Mouse (Mus musculus): ENCODE data around the gene Kansl1.
"Not testable (repeated sequence)": the region's sequence is repeated elsewhere in the genome, so short reads cannot be mapped to it uniquely, and the experiment has no call there.

Gene Kansl1

GRCm38 (mm10) chr11:104468751-104469268, at the start of gene Kansl1:
Kansl1 (minus strand) TSS chr11:104468861.
- peak; percentile 34 for DNase-seq

DNA sequence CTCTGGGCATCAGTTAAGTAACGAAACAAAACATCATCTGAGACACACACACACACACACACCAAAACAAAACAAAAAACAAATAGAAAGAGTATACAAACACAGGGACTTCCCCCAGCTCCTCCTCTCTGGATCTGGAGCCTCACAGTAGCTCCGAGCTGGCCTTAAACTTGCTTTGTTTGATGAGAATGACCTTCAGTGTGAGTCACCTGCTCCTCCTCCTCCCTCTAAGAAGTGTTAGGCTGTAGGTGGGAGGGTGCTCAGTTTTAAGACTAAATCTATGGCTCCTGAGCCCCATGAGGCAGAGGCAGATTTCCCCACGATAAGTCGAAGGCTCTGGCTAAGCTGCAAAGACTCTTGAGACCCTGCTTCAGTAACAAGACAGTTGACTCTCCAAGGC, 43.8 kb upstream of the Kansl1 start:
- DNase-seq, result no peak

DNA sequence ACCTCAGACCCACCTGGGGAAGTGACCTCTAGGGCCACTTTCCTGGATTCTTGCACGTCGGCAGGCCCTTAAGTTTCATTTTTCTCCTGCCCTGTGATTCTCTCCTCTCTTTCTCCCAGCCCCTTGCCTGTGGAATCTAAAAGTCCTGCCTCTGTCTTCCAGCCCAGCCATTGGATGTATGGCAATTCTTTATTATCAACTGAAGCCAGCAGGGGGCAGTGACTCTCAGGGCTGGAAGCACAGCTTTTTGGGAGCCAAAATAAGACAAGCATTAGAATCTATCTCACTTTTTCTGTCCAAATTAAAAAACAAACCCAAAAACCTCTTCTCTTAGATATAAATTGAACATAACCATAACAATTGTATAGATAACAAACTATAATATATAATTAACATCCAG, 41.9 kb upstream of the Kansl1 start:
- no peak for DNase-seq

GRCm38 (mm10) chr11:104508455-104508854, 39.8 kb upstream of the Kansl1 start:
- no peak for DNase-seq

- DNase-seq, result no peak
Measured at GRCm38 (mm10) chr11:104488292-104488691, 19.6 kb upstream of the Kansl1 start.

- no peak for DNase-seq
Measured at GRCm38 (mm10) chr11:104481971-104482370, 13.3 kb upstream of the Kansl1 start.

DNA sequence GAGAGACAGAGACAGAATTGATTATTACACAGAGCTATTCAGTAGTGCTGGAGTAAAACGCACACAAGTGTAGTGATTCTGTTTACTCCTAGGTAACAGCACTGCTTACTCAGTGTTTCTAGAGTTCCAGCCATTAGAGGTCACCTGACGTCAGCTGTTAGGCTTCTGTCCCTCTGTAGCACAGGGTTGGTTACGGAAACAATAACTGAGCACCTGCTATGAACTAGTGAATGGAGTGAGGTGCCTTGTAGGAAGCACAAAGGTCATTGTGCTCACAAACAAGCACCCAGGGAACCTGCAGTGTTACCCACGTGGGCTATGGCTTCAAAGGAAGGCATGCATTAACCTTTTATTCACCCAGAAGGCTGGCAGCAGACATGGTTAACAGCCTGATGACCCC, 10.8 kb upstream of the Kansl1 start:
- DNase-seq, result no peak

DNA sequence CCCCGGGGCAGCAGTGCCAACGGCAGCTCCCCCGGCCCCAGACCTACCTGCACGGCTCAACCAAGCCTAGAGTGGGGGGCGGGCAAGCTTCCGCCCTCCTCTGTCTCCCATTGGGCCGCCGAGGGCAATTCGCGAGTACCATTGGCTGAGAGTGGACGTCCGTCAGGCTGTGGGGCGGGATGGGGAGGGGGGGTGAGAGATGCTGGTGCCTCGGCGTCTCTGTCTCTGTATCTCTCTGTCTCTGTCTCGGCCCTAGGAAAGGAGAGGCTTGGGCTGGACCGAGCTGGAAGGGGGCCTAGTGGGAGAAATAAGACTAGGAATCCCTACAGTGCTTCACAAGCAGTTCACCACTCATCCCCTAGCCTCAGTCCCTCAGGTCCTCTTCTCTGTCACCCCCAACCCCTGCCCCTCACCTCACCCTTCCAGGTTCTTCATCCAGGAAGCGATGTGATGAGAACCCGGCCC, 742 bp upstream of the Kansl1 start:
- DNase-seq, result peak; percentile 87

DNA sequence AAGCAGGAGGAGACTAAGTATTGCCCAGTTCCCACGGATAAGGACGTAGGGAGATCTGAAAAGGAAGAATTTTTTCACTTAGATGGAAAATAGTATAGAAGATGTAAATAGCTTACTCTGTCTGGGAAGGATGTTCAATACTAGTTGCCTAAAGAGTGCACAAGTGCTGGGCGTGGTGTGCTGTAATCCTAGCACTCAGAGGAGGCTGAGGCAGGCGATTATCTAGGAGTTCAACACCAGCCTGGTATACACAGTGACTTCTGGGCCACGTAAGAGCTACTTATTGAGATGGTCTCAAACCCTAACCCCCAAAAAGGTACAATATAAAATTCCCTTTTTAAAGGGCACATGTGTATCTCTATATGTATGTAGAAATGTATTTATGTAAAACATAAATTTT, 963 bp downstream of the Kansl1 start:
- DNase-seq, result no peak

- DNase-seq, result peak; percentile 71
Measured at GRCm38 (mm10) chr11:104461551-104461950, 7.1 kb downstream of the Kansl1 start.

DNA sequence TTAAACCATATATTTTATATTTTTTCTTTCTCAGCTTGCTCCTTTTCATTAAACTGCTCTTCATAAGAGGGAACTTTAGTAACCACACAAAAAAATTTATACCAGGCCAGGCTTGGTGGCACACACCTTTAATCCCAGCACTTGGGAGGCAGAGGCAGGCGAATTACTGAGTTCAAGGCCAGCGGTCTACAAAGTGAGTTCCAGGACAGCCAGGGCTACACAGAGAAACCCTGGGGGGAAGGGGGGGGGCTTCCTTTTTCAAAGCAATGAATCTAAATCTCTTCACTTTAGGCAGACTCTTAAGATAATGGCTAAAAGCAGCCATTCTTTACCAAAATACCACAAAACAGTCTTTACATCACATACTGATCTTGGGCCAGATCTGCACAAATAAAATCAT, 9.0 kb downstream of the Kansl1 start:
- no peak for DNase-seq

DNA sequence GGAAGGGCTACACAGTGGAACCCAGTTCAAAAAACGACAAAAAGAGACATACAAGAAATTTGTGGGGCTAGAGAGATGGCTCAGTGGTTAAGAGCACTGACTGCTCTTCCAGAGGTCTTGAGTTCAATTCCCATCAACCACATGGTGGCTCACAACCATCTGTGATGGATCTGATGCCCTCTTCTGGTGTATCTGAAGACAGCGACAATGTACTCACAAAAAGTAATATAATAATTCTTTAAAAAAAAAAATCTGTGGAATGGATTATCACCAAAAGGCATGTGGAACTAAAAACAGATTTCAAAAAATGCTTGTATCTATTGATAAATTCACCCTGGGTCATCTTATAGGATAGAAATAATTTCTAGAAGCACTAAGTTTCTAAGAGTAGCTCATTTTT, 10.2 kb downstream of the Kansl1 start:
- DNase-seq, result no peak

GRCm38 (mm10) chr11:104452709-104453108, 16.0 kb downstream of the Kansl1 start:
- DNase-seq, result no peak

GRCm38 (mm10) chr11:104451239-104451638, 17.4 kb downstream of the Kansl1 start:
- no peak for DNase-seq

GRCm38 (mm10) chr11:104448499-104448898, 20.2 kb downstream of the Kansl1 start:
- not testable (repeated sequence) for DNase-seq

GRCm38 (mm10) chr11:104445538-104445937, 23.1 kb downstream of the Kansl1 start:
- DNase-seq, result no peak

GRCm38 (mm10) chr11:104445044-104445443, 23.6 kb downstream of the Kansl1 start:
- DNase-seq, result no peak

- no peak for DNase-seq
Measured at GRCm38 (mm10) chr11:104443359-104443758, 25.3 kb downstream of the Kansl1 start.

DNA sequence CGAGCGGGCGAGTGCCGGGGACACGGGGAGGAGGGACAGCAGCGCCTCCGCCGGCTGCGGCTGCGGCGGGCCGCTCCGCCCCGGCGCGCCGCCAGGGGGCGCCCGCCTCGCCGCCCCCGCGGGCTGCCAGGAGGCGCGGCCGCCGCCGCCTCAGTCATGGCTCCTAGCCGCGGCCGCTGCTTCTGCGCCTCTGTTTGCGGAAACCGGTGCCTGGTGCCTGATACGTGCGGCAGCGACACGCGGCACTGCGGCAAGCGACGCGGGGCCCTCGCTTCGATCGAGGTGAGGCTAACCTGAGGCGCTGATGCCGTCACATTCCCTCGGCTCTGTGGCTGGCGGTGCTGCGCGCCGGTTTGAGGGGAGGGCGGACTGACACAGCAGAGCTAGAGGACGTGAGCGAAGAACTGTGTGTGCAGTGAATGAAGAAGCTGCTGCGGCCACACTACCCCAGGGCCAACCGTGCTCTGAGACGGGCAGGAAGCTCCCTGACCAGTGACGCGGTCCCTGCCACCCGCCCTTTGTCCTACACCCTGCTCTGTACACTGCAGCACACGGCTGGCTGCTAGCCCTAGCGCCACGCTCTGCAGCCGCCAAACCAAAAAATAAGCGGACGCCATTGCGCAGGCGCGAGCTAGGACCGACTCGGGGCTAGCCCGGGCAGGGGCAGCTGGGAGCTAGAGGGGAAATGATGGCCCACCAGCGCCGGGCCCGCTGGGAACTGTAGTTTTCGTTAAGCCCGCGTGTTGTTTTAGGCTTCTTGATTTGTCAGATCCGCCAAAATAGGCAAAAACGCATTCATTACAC, 26.1 kb downstream of the Kansl1 start:
- DNase-seq, result peak; percentile 89

DNA sequence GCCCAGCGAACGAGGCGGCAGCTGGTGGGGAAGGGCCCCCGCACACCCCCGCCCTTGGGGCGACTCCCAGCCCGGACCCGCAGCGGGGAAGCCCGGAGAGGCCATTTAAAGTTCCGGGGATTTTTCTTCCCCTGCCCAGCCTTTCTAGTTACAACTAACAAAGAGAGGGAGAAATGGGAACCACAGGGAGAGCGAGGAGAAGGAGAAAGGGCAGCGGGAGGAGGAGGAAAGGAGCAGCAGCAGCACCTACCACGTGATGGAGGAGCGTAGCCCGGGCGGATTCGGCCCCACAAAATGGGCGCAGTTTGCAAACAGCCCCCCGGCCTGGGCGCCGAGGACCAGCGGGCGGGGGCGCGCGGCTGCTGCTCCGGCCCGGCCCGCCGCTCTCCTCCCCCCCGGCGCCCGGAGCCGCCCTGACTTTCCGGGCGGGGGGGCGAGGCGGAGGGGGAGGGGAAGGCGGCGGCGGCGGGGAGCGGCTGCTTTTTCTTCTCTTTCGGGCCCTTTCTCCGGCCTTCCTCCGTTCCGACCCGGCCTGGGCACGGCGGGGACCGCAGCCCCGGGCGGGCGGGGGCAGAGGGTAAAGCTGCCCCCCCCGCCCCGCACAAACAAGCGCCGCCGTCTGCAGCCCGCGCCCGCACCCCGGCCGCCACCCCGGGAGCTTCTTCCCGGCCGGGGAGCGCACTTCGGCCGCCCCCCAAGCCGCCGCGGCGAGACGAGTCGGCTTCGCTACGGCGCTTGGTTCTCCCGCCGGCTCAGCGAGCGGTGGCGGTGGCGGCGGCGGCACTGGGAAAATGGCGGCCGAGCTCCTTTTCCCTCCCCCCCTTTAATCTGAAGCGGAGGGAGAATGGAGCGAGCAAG, 27.0 kb downstream of the Kansl1 start:
- peak; percentile 73 for DNase-seq

DNA sequence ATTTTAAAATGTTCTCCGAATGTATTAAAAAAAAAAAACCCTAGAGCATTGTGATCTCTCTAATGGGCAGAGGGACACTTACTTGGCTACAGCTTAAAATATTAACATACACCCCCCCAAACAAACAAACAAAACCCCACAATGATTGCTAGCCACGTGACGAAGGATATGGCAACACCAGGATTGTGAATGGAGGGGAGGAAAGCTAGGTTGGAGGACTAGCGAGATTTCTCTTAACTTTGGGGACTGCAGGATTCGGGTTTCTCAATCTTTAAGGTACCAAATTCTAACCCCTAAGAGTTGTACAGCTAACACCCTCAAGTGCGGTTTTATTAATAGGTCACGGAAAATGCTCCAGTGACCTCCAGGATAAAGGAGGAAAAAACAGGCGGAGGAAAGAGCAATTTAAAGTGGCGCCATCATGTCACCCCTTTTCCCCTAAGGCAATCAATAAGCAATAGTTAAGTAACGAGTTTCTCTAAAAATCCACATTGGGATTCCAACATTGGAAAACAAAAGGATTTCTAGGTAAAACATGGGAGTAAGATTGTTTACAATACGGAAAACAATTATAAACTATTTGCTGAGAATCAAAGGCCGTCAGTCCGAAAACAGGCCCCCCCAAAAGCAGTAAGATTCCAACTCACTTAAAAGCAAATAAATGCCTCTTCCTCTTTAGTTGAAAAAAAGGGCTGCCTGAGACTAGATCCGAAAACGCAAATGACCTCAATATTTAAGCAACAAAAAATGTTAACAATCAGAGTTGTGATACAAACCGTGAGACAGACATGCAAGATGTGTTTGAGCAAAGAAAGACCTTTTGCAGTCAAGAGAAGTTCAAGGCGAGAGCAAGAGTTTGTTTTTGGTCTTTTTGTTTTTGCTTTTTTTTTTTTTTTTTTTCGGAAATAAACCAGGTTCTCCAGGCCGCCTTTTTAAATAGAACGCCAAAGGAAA, 27.9 kb downstream of the Kansl1 start:
- no peak for DNase-seq

DNA sequence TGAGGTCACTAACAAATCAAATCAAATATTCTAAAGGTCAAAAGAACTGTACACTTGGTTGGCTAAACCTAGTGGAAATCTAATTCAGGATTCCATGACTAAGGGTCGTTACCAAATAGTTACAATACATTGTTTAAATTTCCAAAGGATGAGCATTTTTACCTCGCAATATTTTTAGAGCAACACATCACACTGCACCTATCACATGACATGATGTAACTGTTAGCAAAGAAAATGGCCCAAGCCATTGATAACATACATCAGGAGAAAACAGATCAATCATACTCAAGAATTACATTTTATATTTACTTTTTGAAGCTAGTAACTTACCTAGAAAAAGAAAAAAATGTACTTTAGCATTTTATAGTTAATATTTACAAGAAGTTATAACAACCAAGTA, 29.0 kb downstream of the Kansl1 start:
- DNase-seq, result no peak

- DNase-seq, result no peak
Measured at GRCm38 (mm10) chr11:104438450-104438849, 30.2 kb downstream of the Kansl1 start.
